Mouse (Mus musculus) forebrain, embryonic 16.5 days (tissue): ENCODE results near the gene Gpc5. TPM values are rescaled to one million over a fixed set of nuclear protein-coding genes. Genes with fewer than 3 reads are reported as not detected.

Experiments used
- ATAC-seq: fragments of 200-750 bp; cut with Nextera tagmentation; 2 replicates; pipeline ENCODE4 v1.8.0; 2017; ENCODE audit warnings: mild to moderate bottlenecking, moderate library complexity
- H3K27ac ChIP-seq: fragments of 300-500 bp; sonication (generic); 2 replicates; pipeline ENCODE4 v1.5.1; 2014; ENCODE audit warnings: low read length, control low read depth
- H3K27me3 ChIP-seq: fragments of 300-500 bp; sonication (generic); replicated peaks from 2 replicates; pipeline ENCODE4 v1.6.1; 2014; ENCODE audit warnings: low read length; ENCODE audit not compliant: control insufficient read depth, insufficient read depth
- H3K36me3 ChIP-seq: fragments of 300-500 bp; sonication (generic); 2 replicates; pipeline ENCODE4 v1.6.1; 2014; ENCODE audit not compliant: control insufficient read depth, insufficient read depth
- H3K4me1 ChIP-seq: fragments of 300-500 bp; sonication (generic); replicated peaks from 2 replicates; pipeline ENCODE4 v1.6.1; 2014; ENCODE audit warnings: low read length; ENCODE audit not compliant: control insufficient read depth, insufficient read depth
- H3K4me2 ChIP-seq: fragments of 300-500 bp; sonication (generic); 2 replicates; pipeline ENCODE4 v1.6.1; 2014; ENCODE audit warnings: mild to moderate bottlenecking, low read length, control low read depth
- H3K4me3 ChIP-seq: fragments of 300-500 bp; sonication (generic); replicated peaks from 2 replicates; pipeline ENCODE4 v1.5.1; 2014; ENCODE audit warnings: mild to moderate bottlenecking, low read length, control low read depth
- H3K9ac ChIP-seq: fragments of 300-500 bp; sonication (generic); replicated peaks from 2 replicates; pipeline ENCODE4 v1.6.1; 2014; ENCODE audit warnings: low read depth, low read length, control low read depth
- H3K9me3 ChIP-seq: fragments of 300-500 bp; sonication (generic); 2 replicates; pipeline ENCODE4 v1.6.1; 2016; ENCODE audit warnings: low read length; ENCODE audit not compliant: control insufficient read depth
- WGBS: fragments of 180-500 bp; shearing (Covaris S2); extraction: QIAGEN DNeasy Blood & Tissue Kit; methylation state at CpG from one replicate; pipeline ENCODE4 v1.1.7; 2014; 5-methylcytosine and 5-hydroxymethylcytosine counted together
- polyA plus RNA-seq: library from polyadenylated mRNA; unstranded; fragments of >200 nt; fragmentation: Nextera tagmentation; extraction: Ambion mirVana; gene quantifications from 2 replicates; pipeline ENCODE4 v1.2.1, GENCODE M21; 2015

Gene Gpc5
- polyA plus RNA-seq, 1 experiment from 2014 or later: 3.1 TPM

GRCm38 (mm10) chr14:116317491-116317890 is 1225.5 kb downstream of the Gpc5 start:
- no peaks in the 10 kb centered on the region for H3K4me1 ChIP-seq
- H3K9me3 ChIP-seq: no peaks in the 10 kb centered on the region
- no peak for ATAC-seq
- no peak overlapping the region for H3K9ac ChIP-seq
- no peaks in the 10 kb centered on the region for H3K36me3 ChIP-seq
- no peak overlapping the region for H3K4me3 ChIP-seq
- H3K27ac ChIP-seq: no peak overlapping the region
- no peaks in the 10 kb centered on the region for H3K27me3 ChIP-seq
- H3K4me2 ChIP-seq: no peak overlapping the region

DNA sequence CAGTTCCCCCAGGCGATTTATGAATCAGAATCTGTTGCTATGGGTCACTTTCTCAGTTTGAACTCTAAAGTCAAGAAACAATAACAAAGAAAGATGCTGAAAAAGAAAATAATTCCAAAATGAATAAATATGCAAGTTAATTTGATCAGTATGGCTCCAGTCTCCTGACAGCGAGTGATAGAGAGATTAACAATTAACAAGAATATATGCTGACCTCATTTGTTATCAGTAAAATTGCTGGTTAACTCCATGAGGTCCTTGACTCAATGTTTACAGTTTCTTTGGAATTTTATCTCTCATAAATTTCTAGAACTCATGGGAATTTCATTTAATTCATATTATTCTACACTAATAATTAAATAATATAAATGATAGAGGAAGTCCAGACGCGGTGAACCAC is 1244.2 kb downstream of the Gpc5 start:
- no peak for ATAC-seq
- Histone ChIP-seq H3K4me2 (no peak overlapping the region), H3K9me3 (no peaks in the 10 kb centered on the region), H3K27me3 (no peaks in the 10 kb centered on the region), H3K36me3 (no peaks in the 10 kb centered on the region), H3K27ac (no peak overlapping the region), H3K4me1 (no peaks in the 10 kb centered on the region), H3K9ac (no peak overlapping the region), H3K4me3 (no peak overlapping the region)
- WGBS: 87% methylated on average over 4 of the region's 4 CpGs

DNA sequence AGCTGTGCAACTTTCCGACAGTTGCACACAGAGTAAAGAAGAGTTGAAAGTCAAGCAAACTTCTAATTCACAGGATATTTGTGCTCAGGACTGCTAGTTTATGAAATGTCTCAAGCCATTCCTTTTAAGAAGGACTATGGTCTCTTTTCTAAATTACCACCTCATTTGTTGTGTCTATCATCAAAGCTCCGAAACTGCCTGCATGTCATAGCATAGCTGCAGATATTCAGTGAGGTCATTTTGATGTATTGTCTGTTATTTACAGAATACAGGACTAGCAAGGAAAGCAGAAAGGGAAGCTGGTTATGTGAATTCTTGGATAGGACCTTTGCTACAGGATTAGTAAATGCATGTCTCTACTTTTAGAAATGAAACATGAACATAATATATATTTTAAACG is 1246.4 kb downstream of the Gpc5 start:
- Histone ChIP-seq H3K27ac (no peak overlapping the region), H3K4me1 (no peaks in the 10 kb centered on the region), H3K27me3 (no peaks in the 10 kb centered on the region), H3K9ac (no peak overlapping the region), H3K4me2 (no peak overlapping the region), H3K4me3 (no peak overlapping the region), H3K9me3 (no peaks in the 10 kb centered on the region), H3K36me3 (no peaks in the 10 kb centered on the region)
- 87% methylated on average over 3 of the region's 3 CpGs for WGBS
- no peak for ATAC-seq

GRCm38 (mm10) chr14:116348560-116348959 is 1256.5 kb downstream of the Gpc5 start:
- Histone ChIP-seq H3K36me3 (no peaks in the 10 kb centered on the region), H3K27ac (no peak overlapping the region), H3K4me1 (no peaks in the 10 kb centered on the region), H3K4me3 (no peak overlapping the region), H3K9me3 (no peaks in the 10 kb centered on the region), H3K27me3 (no peaks in the 10 kb centered on the region), H3K9ac (no peak overlapping the region), H3K4me2 (no peak overlapping the region)
- ATAC-seq: no peak
- 83% methylated on average over 3 of the region's 3 CpGs for WGBS

DNA sequence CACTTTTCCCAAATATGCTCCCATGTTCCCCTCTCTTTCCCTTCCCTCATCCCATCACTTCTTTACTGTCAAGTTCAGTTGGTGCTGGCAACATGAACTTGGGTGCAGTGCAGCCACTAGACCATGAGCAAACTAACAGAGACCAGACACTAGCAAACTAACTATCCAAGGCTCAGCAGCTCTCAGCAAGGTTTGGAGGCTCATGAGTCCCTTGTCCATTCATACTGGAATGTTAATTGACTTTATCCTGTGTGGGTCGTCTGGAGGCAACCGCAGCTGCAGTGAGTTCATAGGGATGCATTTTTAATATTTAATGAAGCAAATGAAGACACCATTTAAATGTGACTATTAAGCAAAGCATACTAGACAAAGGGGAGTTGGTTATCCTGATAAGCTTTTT is 1292.6 kb downstream of the Gpc5 start:
- no peak overlapping the region for H3K4me3 ChIP-seq
- H3K4me1 ChIP-seq: no peaks in the 10 kb centered on the region
- H3K27me3 ChIP-seq: no peaks in the 10 kb centered on the region
- no peak overlapping the region for H3K27ac ChIP-seq
- ATAC-seq: no peak
- no peaks in the 10 kb centered on the region for H3K36me3 ChIP-seq
- WGBS: 54% methylated on average over 2 of the region's 2 CpGs
- H3K4me2 ChIP-seq: no peak overlapping the region
- H3K9ac ChIP-seq: no peak overlapping the region
- no peaks in the 10 kb centered on the region for H3K9me3 ChIP-seq

- Histone ChIP-seq H3K4me3 (no peak overlapping the region), H3K9ac (no peak overlapping the region), H3K4me1 (no peaks in the 10 kb centered on the region), H3K27me3 (no peaks in the 10 kb centered on the region), H3K9me3 (no peaks in the 10 kb centered on the region), H3K36me3 (no peaks in the 10 kb centered on the region), H3K27ac (no peak overlapping the region), H3K4me2 (no peak overlapping the region)
- WGBS: 53% methylated on average over 3 of the region's 3 CpGs
- ATAC-seq: no peak
These were observed 1323.5 kb downstream of the Gpc5 start for GRCm38 (mm10) chr14:116415511-116415910.

- Histone ChIP-seq H3K27me3 (no peaks in the 10 kb centered on the region), H3K9ac (no peak overlapping the region), H3K36me3 (no peaks in the 10 kb centered on the region), H3K27ac (no peak overlapping the region), H3K4me3 (no peak overlapping the region), H3K9me3 (no peaks in the 10 kb centered on the region), H3K4me2 (no peak overlapping the region), H3K4me1 (no peaks in the 10 kb centered on the region)
- ATAC-seq: no peak
- WGBS: 76% methylated on average over 4 of the region's 4 CpGs
These were observed 1356.2 kb downstream of the Gpc5 start for GRCm38 (mm10) chr14:116448219-116448618.

GRCm38 (mm10) chr14:116453356-116453755 is 1361.3 kb downstream of the Gpc5 start:
- H3K4me1 ChIP-seq: no peaks in the 10 kb centered on the region
- no peaks in the 10 kb centered on the region for H3K9me3 ChIP-seq
- 90% methylated on average over 3 of the region's 3 CpGs for WGBS
- ATAC-seq: no peak
- H3K9ac ChIP-seq: no peak overlapping the region
- H3K27ac ChIP-seq: no peak overlapping the region
- no peak overlapping the region for H3K4me2 ChIP-seq
- H3K27me3 ChIP-seq: no peaks in the 10 kb centered on the region
- H3K36me3 ChIP-seq: no peaks in the 10 kb centered on the region
- no peak overlapping the region for H3K4me3 ChIP-seq

DNA sequence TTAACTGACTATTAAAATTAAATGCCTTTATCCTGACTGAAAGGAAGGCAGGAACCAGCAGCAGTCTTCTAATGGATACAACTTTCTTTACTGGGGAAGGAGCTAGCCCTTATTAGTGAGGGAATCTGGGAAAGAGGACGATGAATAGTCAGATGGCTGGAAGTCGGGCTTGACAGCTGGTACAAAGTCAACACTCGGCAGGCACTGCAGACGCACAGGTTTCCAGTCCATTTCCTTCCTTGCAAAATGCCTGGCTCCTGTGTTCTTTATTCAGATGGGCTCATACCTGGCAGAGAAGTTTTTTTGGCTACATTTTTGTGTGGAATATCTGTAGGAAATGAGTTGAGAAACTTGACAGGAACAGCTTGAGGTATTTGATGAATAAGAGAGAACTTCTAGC is 1364.2 kb downstream of the Gpc5 start:
- no peak for ATAC-seq
- H3K36me3 ChIP-seq: no peaks in the 10 kb centered on the region
- H3K27ac ChIP-seq: no peak overlapping the region
- H3K4me3 ChIP-seq: no peak overlapping the region
- 50% methylated on average over 4 of the region's 4 CpGs for whole genome bisulfite sequencing
- H3K4me2 ChIP-seq: no peak overlapping the region
- no peaks in the 10 kb centered on the region for H3K4me1 ChIP-seq
- no peaks in the 10 kb centered on the region for H3K27me3 ChIP-seq
- no peak overlapping the region for H3K9ac ChIP-seq
- no peaks in the 10 kb centered on the region for H3K9me3 ChIP-seq

- H3K9me3 ChIP-seq: no peaks in the 10 kb centered on the region
- WGBS: 87% methylated on average over 8 of the region's 8 CpGs
- no peaks in the 10 kb centered on the region for H3K36me3 ChIP-seq
- H3K9ac ChIP-seq: no peak overlapping the region
- ATAC-seq: no peak
- H3K4me1 ChIP-seq: no peaks in the 10 kb centered on the region
- H3K27ac ChIP-seq: no peak overlapping the region
- H3K27me3 ChIP-seq: no peaks in the 10 kb centered on the region
- no peak overlapping the region for H3K4me2 ChIP-seq
- H3K4me3 ChIP-seq: no peak overlapping the region
These were observed 1381.6 kb downstream of the Gpc5 start for GRCm38 (mm10) chr14:116473378-116474179.
